Mouse (Mus musculus) liver, embryonic 11.5 days (tissue): ENCODE data around the gene Sox14. TPM values are rescaled to one million over a fixed set of nuclear protein-coding genes. Genes with fewer than 3 reads are reported as not detected.

ENCODE experiments used
- ATAC-seq: fragments of 200-750 bp; cut with Nextera tagmentation; replicated peaks from 2 replicates; pipeline ENCODE4 v1.8.0; 2017; ENCODE audit warnings: moderate number of reproducible peaks, mild to moderate bottlenecking, moderate TSS enrichment, moderate library complexity; ENCODE audit not compliant: low FRiP score
- DNase-seq: peaks from one replicate; pipeline ENCODE4 v3.0.0-alpha.2; 2017; ENCODE audit warnings: low spot score
- H3K27ac ChIP-seq: fragments of 300-500 bp; sonication (generic); 2 replicates; pipeline ENCODE4 v1.5.1; 2014; ENCODE audit warnings: mild to moderate bottlenecking, low read depth, low read length, control low read depth
- H3K27me3 ChIP-seq: fragments of 300-500 bp; sonication (generic); replicated peaks from 2 replicates; pipeline ENCODE4 v1.6.1; 2014; ENCODE audit warnings: low read length, mixed read lengths; ENCODE audit not compliant: control insufficient read depth, insufficient read depth
- H3K36me3 ChIP-seq: fragments of 300-500 bp; sonication (generic); 2 replicates; pipeline ENCODE4 v1.6.1; 2014; ENCODE audit warnings: mild to moderate bottlenecking, low read length, moderate library complexity, mixed read lengths; ENCODE audit not compliant: control insufficient read depth, insufficient read depth
- H3K4me1 ChIP-seq: fragments of 300-500 bp; sonication (generic); replicated peaks from 2 replicates; pipeline ENCODE4 v1.6.1; 2014; ENCODE audit warnings: low read length, mixed read lengths; ENCODE audit not compliant: control insufficient read depth, insufficient read depth
- H3K4me2 ChIP-seq: fragments of 300-500 bp; sonication (generic); 2 replicates; pipeline ENCODE4 v1.6.1; 2014; ENCODE audit warnings: mild to moderate bottlenecking, control low read depth, moderate library complexity
- H3K4me3 ChIP-seq: fragments of 300-500 bp; sonication (generic); 2 replicates; pipeline ENCODE4 v1.5.1; 2014; ENCODE audit warnings: low read depth, low read length, control low read depth
- H3K9ac ChIP-seq: fragments of 300-500 bp; sonication (generic); 2 replicates; pipeline ENCODE4 v1.6.1; 2014; ENCODE audit warnings: low read depth, low read length, control low read depth
- H3K9me3 ChIP-seq: fragments of 300-500 bp; sonication (generic); 2 replicates; pipeline ENCODE4 v1.6.1; 2016; ENCODE audit warnings: low read length, inconsistent platforms, mixed read lengths; ENCODE audit not compliant: control insufficient read depth
- WGBS: fragments of 180-500 bp; shearing (Covaris S2); extraction: QIAGEN DNeasy Blood & Tissue Kit; methylation state at CpG from one replicate; pipeline ENCODE4 v1.1.7; 2014; 5-methylcytosine and 5-hydroxymethylcytosine counted together
- polyA plus RNA-seq: library from polyadenylated mRNA; unstranded; fragments of >200 nt; fragmentation: Nextera tagmentation; extraction: Ambion mirVana; gene quantifications from 2 replicates; pipeline ENCODE4 v1.2.1, GENCODE M21; 2014

The Sox14 gene
- polyA plus RNA-seq, 1 experiment from 2014 or later = not detected

DNA sequence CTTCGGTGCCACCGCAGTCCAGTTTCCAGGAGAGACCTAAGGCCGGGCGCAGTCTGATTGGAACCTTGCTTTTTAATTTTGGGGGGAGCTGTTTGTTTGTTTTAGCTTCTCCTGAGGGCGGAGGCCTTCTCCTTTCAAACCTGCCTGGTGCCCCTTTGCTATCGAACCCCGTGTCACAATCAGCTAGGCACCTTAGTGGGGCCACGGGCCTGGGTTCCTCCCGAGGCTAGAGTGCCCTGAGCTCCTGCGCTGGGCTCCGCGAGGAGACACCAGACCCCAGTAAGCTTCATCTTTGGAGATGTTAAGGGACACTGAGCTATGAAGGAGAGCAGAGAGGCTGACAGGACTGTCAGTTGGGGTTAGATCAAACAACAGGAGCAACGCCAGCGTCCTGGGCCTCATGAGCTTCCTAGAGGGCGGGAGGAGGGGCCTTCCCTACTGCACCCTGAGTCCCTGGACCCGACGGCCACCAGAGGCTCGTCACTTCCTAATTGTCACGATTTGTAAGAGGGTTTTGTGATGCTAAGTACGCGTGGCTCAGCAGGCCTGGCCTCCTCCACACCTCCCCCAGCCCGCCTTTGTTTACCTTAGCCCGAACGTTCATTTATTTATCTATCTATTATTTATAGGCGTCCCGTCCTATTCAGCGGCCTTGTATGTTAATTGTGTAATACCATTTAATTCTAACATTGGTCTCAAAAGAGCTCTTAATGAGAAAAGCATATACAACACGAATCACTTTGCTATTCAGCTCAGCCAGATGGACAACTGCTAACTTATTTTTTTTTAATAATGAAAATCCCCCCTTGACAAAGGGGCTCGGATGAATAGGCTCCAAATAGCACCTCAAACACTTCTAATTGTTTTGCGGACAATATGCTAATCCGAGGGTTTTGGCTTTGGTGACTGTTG is 3.5 kb downstream of the Sox14 start:
- Histone ChIP-seq H3K4me2 (no peak overlapping the region), H3K36me3 (no peaks in the 10 kb centered on the region), H3K27ac (no peak overlapping the region), H3K4me3 (no peak overlapping the region), H3K9me3 (no peaks in the 10 kb centered on the region), H3K27me3 (peaks cover 97% of the 10 kb centered on the region), H3K9ac (no peak overlapping the region), H3K4me1 (peaks cover 3% of the 10 kb centered on the region)
- ATAC-seq (no peak), DNase-seq (peak; percentile 34)
- 2% methylated on average over 31 of the region's 31 CpGs for WGBS

DNA sequence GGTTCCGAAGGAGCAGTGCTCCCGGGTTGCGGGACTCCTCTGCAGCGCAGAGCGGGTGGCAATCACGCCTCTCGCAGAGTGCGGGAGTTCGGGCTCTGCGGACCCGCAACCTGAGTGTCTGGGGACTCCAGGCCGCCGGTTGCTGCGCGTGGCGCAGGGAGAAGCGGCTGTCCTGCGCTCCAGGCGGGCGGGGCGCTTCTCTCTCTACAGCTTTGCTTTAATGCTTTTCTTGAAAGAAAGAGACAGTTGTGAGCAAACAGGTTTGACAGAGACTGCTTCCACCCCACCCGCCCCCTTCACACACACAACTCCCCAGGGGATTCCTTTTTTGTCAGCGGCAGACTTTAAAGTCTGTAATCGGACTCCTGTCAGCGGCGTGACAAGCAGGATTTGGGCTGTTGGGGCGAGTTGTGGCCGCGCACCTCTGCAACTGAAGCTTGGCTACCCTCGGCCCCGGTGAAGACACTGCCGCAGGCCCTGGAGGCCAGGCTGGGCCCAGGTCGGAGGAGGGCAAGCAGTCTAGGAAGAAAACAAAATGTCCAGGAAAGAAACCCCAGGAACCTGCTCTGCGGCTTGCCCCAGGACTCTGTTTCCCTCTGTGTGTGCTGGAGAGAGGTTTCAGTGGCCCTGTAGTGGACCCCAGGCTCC is 4.3 kb downstream of the Sox14 start:
- Histone ChIP-seq H3K36me3 (no peaks in the 10 kb centered on the region), H3K9ac (no peak overlapping the region), H3K9me3 (no peaks in the 10 kb centered on the region), H3K4me3 (no peak overlapping the region), H3K4me2 (no peak overlapping the region), H3K4me1 (peaks cover 3% of the 10 kb centered on the region), H3K27ac (no peak overlapping the region), H3K27me3 (peaks cover 97% of the 10 kb centered on the region)
- DNase-seq = peak; percentile 36
- 1% methylated on average over 34 of the region's 34 CpGs for WGBS
- no peak for ATAC-seq

DNA sequence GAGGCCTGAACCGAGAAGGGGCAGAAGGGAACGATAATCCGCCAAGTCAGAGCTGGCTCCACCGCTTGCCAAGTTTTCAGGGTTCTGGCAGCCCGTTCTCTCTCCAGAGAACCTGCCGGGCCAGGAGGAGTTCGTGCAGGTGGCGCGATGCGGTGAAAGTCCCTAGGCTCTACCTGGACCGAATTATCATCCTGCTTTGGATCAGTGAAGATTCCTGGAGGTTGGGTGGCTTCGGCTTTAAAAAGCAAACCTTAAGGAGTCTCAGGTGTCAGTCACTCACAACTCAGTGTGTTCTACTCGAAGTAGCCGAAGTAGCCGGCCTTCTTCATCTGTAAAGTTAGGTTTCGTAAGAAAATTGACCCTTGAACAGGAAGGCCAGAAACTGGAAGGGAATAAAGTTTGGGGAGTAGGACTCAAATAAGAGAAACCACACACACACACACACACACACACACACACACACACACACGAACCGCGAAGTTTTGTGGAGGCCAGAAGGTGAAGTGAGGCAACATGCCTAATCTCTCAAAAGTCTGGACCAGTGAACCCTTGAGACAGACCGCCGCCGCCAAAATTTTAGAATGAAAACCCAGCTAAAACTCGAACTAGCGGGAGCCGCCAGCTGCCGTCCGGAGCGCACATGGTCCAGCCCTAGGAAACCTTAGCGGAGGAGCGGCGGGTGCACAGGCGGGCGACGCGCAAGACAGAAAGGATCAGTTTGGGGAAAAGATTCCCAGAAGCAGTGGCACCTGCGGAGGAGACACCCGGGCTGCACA is 5.0 kb downstream of the Sox14 start:
- no peak overlapping the region for H3K4me3 ChIP-seq
- no peaks in the 10 kb centered on the region for H3K9me3 ChIP-seq
- H3K27ac ChIP-seq = no peak overlapping the region
- H3K9ac ChIP-seq = no peak overlapping the region
- no peaks in the 10 kb centered on the region for H3K36me3 ChIP-seq
- peaks cover 97% of the 10 kb centered on the region for H3K27me3 ChIP-seq
- 4% methylated on average over 37 of the region's 37 CpGs for WGBS
- peak; percentile 34 for DNase-seq
- ATAC-seq = no peak
- H3K4me2 ChIP-seq = no peak overlapping the region
- H3K4me1 ChIP-seq = peaks cover 3% of the 10 kb centered on the region

DNA sequence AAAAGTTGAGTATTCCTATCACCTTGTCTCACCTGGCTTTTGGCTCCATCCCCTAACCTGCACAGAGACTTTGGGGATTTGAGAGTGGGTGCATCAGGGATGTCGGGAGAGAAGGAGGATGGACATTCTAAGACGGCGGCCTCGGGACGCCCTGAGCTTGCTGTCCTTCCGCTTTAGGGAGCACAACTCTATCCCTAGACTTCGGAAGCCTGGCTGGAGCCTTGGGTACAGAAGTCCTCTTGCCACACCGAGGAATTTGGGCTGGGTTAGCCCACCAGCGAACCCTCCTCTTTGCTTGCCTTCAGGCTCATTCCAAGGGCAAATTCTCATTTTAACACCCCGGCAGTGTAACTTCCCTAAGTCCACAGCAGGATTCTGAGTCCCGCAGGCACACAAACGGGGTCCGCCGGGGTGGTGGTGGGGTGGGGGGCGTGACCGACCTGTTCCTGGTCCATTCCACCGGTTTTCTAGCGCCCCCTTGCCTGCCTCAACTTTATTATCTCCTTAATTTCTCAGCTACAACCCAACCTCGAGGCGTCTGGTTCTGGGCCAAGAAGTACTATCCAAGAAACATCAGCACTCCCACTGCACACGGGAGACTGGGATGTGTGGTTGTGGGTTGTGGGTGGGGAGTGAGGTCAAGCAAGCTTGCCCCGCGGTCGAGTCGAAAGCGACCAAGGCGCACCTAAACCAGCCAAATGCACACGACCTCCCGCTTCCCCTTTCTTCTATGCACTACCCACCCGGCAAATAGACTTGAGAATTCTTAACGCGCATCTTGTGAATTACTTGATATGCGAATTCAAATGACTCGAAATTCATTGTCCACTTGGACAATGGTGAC is 5.8 kb downstream of the Sox14 start:
- Histone ChIP-seq H3K9me3 (no peaks in the 10 kb centered on the region), H3K27ac (no peak overlapping the region), H3K36me3 (no peaks in the 10 kb centered on the region), H3K9ac (no peak overlapping the region), H3K27me3 (peaks cover 97% of the 10 kb centered on the region), H3K4me1 (no peaks in the 10 kb centered on the region; the same call in 1 of the 2 replicates), H3K4me3 (no peak overlapping the region), H3K4me2 (no peak overlapping the region)
- DNase-seq = peak; percentile 32
- WGBS = 1% methylated on average over 34 of the region's 34 CpGs
- no peak for ATAC-seq

DNA sequence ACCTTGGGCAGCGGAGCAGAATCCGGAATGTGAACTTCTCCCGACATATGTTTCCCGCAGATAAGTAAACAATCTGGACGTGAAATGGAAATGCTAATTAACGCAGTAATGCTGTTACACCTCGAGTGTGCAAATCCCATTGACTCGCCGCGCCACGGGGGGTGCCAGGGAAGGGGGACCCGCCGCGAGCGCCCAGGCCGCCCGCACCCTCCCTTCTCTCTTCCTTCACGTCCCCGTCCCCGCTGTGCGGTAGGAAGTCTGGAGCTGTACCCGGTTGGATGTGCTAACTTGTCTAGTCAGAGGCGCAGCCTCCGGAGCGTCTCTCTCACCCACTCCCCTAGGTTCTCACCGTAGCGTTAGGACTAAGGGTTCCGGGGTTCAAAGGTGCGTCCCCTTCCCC is 6.7 kb downstream of the Sox14 start:
- no peak for ATAC-seq
- peaks cover 94% of the 10 kb centered on the region for H3K27me3 ChIP-seq
- no peaks in the 10 kb centered on the region; the same call in 1 of the 2 replicates for H3K4me1 ChIP-seq
- no peaks in the 10 kb centered on the region for H3K9me3 ChIP-seq
- no peak overlapping the region for H3K4me3 ChIP-seq
- 1% methylated on average over 29 of the region's 29 CpGs for WGBS
- DNase-seq = peak; percentile 38
- H3K36me3 ChIP-seq = no peaks in the 10 kb centered on the region
- H3K4me2 ChIP-seq = no peak overlapping the region
- no peak overlapping the region for H3K9ac ChIP-seq
- no peak overlapping the region for H3K27ac ChIP-seq

DNA sequence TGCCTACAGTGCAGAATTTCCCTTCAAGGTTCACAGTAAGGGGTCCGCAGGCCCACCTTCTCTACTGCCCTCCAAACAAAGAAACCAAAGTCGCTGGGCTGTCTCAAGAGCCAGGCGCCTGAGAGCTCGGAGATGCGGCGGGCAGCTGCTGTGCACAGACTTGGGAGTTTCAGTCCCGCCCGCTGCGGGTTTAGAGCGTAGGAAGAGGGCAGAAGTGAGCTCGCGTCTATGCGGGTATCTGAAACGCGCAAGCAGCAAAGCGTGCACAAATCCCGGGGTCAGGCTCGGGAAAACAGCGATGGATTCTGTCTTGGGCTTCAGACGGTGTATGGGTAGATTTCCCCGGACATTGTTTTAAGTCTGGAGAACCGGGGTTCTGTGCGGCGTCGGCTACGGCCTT is 7.4 kb downstream of the Sox14 start:
- DNase-seq (peak; percentile 46), ATAC-seq (no peak)
- Histone ChIP-seq H3K9me3 (no peaks in the 10 kb centered on the region), H3K27ac (no peak overlapping the region), H3K9ac (no peak overlapping the region), H3K27me3 (peaks cover 92% of the 10 kb centered on the region), H3K36me3 (no peaks in the 10 kb centered on the region), H3K4me3 (peak overlapping the region; percentile 11; the same call in 1 of the 2 replicates), H3K4me1 (no peaks in the 10 kb centered on the region; the same call in 1 of the 2 replicates), H3K4me2 (no peak overlapping the region)
- WGBS = 1% methylated on average over 26 of the region's 26 CpGs

DNA sequence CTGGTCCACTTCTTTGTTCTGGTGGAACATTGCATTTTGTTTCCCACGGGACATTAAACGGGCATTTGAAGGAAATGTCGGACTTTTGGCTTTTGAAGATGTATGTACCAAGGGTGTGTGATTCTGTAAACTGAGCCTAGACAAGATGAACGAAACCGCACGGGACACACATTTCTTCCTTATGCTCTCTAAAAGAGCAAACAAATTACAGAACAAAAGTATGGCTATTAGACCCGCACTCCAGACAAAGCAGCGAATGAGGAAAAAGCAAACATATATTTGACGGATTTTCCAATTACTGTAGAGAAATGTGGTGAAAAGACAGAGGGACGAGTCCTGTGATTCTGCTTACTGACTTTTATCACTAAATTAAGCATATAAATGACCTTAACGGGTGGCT is 7.9 kb downstream of the Sox14 start:
- Histone ChIP-seq H3K9me3 (no peaks in the 10 kb centered on the region), H3K36me3 (no peaks in the 10 kb centered on the region), H3K27me3 (peaks cover 87% of the 10 kb centered on the region), H3K4me1 (no peaks in the 10 kb centered on the region; the same call in 1 of the 2 replicates), H3K9ac (no peak overlapping the region), H3K4me3 (no peak overlapping the region), H3K4me2 (no peak overlapping the region), H3K27ac (no peak overlapping the region)
- ATAC-seq (no peak), DNase-seq (no peak)
- WGBS = 6% methylated on average over 11 of the region's 11 CpGs

DNA sequence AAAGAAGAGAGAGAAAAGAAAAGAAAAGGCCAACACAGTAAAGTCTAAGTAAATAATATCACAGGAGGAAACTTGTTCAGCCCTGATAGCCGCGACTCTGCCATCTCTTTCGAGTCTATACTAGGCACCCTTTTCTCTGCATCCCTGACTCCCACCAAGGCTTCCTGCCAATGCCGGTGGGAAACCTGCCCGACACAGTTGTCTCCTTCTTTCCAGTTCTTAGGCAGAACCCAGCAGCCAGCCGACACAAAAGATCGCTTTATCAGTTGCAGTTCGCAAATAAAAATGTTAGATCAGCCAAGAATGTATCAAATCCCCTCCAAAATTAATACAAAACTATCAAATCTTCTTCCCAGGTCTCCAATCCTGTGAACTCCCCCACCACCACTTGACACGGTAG is 13.0 kb downstream of the Sox14 start:
- no peak overlapping the region for H3K27ac ChIP-seq
- no peak for DNase-seq
- 74% methylated on average over 9 of the region's 9 CpGs for WGBS
- no peak for ATAC-seq
- no peak overlapping the region for H3K4me3 ChIP-seq
- H3K4me1 ChIP-seq = no peaks in the 10 kb centered on the region
- H3K36me3 ChIP-seq = no peaks in the 10 kb centered on the region
- H3K27me3 ChIP-seq = peaks cover 38% of the 10 kb centered on the region
- no peak overlapping the region for H3K9ac ChIP-seq
- no peaks in the 10 kb centered on the region for H3K9me3 ChIP-seq
- H3K4me2 ChIP-seq = no peak overlapping the region
